Mouse (Mus musculus) MN1 (cell line): ENCODE measurements around the gene Pdcd1lg2.

Source experiments
- DNase-seq: peaks from one replicate; pipeline ENCODE4 v3.0.0-alpha.2; 2016; ENCODE audit warnings: low spot score

The Pdcd1lg2 gene

DNA sequence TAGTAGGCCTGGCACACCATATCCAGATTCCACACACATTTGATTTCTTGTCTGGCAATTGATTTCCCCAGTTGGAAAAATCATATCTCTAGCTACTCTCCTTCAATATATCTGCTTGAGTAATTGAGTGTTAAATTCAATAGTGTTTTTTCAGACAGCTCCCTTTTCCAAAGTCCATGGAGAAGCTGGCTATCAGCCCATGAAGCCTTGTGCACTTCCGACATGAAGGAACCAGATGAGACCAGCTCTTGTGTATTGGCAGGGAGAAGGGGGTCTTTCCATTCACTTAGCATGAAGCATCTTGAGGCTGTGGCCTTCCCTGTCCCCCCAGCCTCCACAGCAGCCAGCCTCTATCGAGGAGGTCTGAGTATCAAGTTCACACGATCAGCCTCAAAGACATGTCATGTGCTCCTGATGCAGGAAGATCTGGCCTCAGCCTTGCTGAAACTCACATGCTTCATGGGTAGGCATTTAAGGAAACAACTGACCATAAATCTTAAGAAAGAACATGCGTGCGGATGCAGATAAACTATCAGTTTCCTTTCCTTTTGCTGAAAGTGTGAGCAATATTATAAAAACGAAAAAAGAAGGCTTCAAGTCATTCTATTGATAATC lies 88.2 kb downstream of the Pdcd1lg2 start:
- DNase-seq, result no peak

DNA sequence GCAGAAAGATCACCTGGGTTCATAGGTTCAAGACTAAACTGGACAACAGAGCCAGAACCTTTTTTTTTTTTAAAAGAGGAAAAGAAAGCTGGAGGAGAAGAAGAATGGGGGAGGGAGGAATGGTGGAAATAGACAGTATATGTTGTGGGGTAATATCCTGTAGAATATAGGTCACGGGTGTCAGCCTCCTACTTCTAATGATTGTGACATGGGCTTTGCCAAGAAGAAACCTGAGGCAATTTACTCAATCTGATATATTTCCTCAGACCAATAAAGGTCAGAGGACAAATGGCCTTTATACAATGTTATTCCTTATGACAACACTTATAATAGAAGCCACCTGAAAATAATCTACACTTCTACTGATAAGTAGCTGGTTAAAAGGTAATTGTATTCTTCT lies 89.6 kb downstream of the Pdcd1lg2 start:
- DNase-seq, result no peak

DNA sequence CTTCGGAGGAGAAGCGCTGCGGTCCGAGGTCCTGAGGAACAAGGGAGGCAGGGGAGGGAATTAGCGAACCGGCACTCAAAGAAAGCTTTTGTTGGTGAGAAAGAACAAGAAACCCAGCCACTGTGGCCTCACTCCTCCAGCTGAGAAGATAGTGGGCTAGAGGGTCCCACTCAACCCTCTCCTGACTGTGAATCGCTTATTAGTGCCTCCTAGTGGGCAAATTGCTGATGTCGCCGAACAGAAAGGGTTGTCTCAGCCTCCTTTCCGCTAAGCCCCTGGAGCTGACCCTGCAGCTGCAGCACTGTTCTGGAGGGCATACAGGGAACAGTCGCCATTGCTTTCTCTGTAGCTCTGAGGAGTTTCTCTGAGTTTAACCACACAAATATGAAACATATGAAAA lies 90.4 kb downstream of the Pdcd1lg2 start:
- DNase-seq, result no peak

DNA sequence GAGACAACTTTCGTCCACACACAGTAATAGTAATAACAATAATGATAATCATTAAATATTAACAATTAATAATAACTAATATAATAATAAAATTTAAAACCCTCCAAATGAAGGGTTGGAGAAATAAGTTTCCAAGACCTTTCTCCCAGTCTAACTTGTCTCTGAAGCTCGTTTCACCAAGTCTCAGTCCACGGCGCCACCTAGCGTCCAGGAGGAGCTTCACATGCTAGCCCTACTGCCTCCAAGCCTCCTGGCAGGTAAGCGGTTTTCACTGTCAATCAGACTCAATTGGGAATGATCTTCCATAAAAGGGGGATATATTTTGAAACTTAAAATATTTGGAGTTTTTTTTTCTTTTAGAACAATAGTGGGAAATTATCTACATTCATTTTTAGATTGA lies 90.8 kb downstream of the Pdcd1lg2 start:
- peak; percentile 63 for DNase-seq

DNA sequence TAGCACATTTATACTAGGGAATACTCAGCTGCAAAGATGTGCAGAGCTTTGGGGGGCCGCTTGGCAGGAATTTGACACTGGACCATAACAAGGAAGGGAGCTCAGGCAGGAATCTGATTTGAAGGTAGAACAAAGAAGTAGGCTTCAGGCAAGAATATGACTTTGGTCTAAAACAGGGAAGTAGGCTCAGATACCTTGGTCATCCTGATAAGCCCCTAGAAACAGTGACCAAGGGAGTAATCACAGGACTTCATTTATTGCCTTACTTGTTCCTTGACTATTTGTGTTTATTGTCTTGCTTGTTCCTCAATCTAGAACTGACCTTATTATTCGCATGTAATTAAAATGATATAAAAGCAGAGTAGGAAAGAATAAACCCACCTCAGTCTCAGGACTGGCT lies 93.4 kb downstream of the Pdcd1lg2 start:
- DNase-seq, result no peak

DNA sequence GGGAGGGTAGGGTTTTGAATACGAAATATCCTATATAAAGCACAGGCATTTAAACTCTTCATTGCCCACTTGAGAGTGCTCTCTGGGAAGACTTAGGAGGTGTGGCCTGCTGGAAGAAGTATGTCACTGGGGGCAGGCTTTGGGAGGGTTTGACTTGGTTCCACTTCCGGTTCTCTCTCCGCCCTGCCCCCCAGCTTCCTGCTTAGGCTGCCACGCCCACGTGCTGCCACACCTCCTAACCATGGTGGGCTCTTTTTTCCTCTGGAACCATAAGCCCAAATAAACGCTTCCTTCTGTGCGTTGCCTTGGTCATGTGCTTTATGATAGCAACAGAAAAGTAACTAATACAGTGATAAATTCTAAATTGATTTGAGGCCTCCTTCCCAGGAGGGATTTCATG lies 94.9 kb downstream of the Pdcd1lg2 start:
- DNase-seq, result no peak

DNA sequence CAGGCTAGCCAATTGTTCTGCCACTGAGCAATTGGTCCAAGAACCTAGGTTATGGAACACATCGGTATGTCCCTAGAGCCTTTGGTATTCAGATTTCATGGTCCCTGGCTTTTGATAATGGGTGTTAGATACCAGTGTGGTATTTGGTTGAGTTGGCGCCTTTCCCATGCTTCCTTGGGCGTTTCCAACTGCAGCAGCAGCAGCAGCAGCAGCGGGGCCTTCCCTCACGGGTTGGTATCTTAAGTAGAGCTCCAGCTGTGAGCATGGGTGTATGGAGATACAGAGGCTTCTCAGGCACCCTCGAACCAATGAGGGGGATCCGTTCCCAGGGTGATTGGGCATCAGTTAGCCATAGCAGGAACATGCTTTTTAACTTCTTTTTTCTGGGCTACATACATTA lies 97.5 kb downstream of the Pdcd1lg2 start:
- no peak for DNase-seq

DNA sequence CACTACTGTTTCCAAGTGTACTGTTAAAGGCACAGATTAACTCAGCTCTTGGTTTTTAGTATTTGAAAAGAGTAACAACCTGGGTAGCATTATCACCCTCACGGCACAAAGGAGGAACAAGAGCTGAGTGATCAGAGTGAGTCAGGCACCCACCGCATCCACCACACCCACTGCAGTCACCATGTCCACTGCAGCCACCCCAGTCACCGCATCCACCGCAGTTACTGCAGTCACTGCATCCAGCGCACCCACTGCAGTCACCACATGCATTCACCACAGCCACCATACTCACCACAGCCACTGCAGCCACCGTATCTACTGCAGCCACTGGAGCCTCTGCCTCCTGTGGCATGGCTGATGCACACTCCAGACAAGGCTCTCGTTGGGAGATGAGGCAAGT lies 99.1 kb downstream of the Pdcd1lg2 start:
- no peak for DNase-seq

DNA sequence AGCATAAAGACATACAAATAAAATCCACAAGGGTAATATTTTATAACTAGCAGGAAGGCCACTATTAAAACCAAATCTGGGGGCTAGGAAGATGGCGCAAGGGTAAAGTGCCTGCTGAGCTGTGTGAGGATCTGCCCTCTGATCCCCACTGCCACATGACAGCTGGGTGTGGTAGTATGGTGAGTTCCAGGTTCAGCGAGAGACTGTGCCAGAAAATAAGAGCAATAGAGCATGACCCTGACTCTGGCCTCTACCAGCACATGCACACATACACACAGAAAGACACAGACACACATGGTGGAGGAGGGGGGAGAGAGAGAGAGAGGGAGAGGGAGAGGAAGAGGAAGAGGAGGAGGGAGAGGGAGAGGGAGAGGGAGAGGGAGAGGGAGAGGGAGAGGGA lies 101.1 kb downstream of the Pdcd1lg2 start:
- no peak for DNase-seq

DNA sequence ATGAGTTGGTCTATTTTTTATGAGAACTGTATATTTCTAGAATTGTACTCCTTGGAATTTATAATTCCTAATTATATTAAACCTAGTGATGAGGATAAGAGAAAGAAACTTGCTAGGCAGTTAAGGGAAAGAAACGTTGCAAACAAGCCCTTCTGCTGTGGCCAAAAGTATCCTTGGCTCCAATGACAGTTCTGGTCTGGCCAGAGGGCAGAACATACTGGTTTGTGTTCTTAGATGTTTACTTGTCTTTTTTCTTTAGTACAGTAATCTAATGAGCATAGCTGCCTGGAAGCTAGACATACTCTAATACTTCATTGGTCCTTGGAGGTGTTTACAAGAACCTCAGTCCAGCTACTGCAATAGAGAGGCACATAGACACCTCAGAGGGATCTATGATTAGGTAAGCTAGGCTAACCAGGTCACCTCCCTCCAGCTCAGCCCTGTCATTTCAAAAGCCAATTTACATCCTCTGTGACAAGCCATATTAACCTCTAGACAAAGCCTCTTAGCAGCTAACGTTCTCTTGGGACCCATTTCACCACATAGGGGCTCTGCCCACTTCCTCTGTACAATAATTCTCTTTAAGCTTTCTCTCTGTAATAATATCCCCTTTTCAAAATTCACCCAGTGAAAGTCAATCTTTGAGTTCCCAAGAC lies 102.5 kb downstream of the Pdcd1lg2 start:
- no peak for DNase-seq

DNA sequence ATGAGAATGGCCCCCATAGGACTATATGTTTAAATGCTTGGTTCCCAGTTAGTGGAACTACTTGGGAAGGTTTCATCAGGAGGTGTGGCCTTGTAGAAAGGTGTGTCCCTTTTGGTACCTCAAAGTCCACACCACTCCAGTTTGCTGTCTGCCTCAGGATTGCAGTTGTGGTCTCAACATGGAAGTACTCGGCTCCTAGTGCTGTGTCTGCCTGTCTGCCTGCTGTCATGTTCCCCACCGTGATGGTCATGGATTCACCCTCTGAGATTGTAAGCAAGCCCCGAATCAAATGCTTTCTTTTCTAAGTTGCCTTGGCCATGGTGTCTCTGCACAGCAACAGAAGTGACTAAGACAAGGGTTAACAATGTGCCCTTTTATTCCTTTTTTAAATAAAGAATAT lies 103.4 kb downstream of the Pdcd1lg2 start:
- no peak for DNase-seq

DNA sequence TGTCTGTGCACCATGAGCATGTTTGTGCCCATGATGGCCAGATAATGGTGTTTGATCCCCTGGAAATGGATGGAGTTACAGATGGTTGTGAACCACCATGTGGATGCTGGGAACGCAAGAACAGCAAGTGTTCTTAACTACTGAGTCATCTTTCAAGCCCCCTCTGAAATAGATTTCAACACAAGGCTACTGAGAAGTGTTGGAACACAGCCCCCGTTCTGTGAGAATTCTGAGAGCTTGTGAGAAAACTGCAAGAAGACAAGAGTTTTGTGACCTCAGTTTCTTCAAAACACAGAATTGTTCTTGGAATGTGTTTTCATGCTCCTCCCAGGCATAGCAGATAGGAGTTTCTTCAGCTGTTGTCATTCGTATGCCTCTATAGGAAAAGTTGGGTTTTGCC lies 104.7 kb downstream of the Pdcd1lg2 start:
- DNase-seq, result no peak

DNA sequence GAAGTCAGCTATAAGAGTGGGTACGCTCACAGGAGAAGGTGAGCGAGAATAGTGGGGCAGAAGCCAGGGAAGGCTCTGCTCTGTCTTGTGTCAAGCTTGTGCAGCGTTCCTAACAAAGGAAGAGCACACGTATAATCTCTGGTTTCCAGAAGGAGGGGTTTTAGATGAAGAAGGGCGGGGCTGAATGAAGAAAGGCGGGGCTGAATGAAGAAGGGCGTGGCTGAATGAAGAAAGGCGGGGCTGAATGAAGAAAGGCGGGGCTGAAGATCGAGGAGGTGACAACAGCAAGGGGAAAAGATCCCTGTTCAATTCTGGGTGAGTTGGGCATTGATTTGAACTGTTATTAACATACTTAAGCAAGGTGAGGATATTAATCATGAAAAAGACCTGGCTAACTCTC lies 105.3 kb downstream of the Pdcd1lg2 start:
- DNase-seq, result no peak

DNA sequence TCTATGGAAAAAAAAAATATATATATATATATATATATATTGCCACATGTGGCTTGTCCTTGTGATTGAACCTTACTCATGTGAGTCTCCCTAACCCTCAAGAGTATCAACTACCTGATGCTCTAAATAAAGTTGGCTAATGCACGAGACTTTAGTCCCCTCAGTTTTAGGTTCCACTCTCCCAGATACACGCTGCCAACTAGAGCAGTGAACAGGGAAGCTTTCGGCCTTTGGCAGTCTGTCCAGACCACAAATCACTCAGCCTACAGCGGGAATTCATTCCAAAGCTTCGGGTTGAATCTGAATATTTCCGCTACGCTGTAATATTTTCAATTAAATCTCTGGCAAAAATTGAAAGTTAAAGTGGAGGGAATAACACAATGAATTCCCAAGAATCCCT lies 107.7 kb downstream of the Pdcd1lg2 start:
- no peak for DNase-seq

DNA sequence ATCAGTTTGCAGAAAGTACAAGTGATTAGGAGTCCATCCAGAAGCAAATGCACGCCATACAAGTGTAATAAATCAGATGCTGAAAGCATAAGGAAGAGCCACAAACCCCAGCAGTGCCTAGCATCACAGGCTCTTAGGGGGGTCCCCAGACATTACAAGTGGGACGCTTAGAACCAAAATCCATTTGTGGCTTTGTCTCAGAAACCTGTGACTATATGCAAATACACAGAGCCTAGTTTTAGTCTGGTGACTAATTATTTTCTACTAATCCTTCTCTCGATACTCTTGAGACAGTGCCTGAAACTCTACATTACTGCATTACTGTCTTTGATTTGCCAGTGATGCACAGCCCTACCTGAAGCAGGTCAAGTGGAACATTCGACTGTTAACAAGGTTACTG lies 108.2 kb downstream of the Pdcd1lg2 start:
- no peak for DNase-seq
